Mouse (Mus musculus) adrenal gland, adult 8-10 months (tissue): Measurements from ENCODE around the gene Tnip1. TPM values are rescaled to one million over a fixed set of nuclear protein-coding genes. Genes with fewer than 3 reads are reported as not detected.
"Not testable (repeated sequence)": the region's sequence is repeated elsewhere in the genome, so short reads cannot be mapped to it uniquely, and the experiment has no call there.

Experiments
- DNase-seq: peaks from one replicate; pipeline ENCODE4 v3.0.0; 2022
- total RNA-seq, 4 experiments: library from RNA; stranded (reverse); gene quantifications; 2 replicates each; pipeline ENCODE4 v1.2.4; 2022

The Tnip1 gene
- total RNA-seq, 4 experiments from 2014 or later = 94.2 to 126 (median 103) TPM

- DNase-seq = no peak
Measured at GRCm38 (mm10) chr11:54972049-54972723, 9.5 kb upstream of the Tnip1 start.

- DNase-seq = no peak
Measured at GRCm38 (mm10) chr11:54971365-54972048, 8.8 kb upstream of the Tnip1 start.

GRCm38 (mm10) chr11:54965234-54965633, 2.5 kb upstream of the Tnip1 start:
- DNase-seq = no peak

- DNase-seq = no peak
Measured at GRCm38 (mm10) chr11:54961921-54962320, 796 bp downstream of the Tnip1 start.

GRCm38 (mm10) chr11:54961164-54961850, 1.4 kb downstream of the Tnip1 start:
- DNase-seq = no peak

GRCm38 (mm10) chr11:54960251-54960650, 2.5 kb downstream of the Tnip1 start:
- no peak for DNase-seq

- no peak for DNase-seq
Measured at GRCm38 (mm10) chr11:54958571-54959073, 4.1 kb downstream of the Tnip1 start.

GRCm38 (mm10) chr11:54957708-54958107, 5.0 kb downstream of the Tnip1 start:
- not testable (repeated sequence) for DNase-seq

- DNase-seq = no peak
Measured at GRCm38 (mm10) chr11:54956912-54957311, 5.8 kb downstream of the Tnip1 start.

- peak; percentile 97 for DNase-seq
Measured at GRCm38 (mm10) chr11:54955735-54956480, 6.8 kb downstream of the Tnip1 start.

GRCm38 (mm10) chr11:54955400-54955734, 7.3 kb downstream of the Tnip1 start:
- DNase-seq = not testable (repeated sequence)

GRCm38 (mm10) chr11:54954716-54955115, 8.0 kb downstream of the Tnip1 start:
- DNase-seq = no peak

- no peak for DNase-seq
Measured at GRCm38 (mm10) chr11:54953993-54954446, 8.7 kb downstream of the Tnip1 start.

GRCm38 (mm10) chr11:54952651-54953050, 10.1 kb downstream of the Tnip1 start:
- DNase-seq = no peak

GRCm38 (mm10) chr11:54950684-54951083, 12.0 kb downstream of the Tnip1 start:
- no peak for DNase-seq

GRCm38 (mm10) chr11:54949717-54950116, 13.0 kb downstream of the Tnip1 start:
- DNase-seq = no peak

- DNase-seq = no peak
Measured at GRCm38 (mm10) chr11:54944702-54945101, 18.0 kb downstream of the Tnip1 start.

- DNase-seq = peak; percentile 82
Measured at GRCm38 (mm10) chr11:54940056-54940455, 22.7 kb downstream of the Tnip1 start.

GRCm38 (mm10) chr11:54939501-54939900, 23.2 kb downstream of the Tnip1 start:
- no peak for DNase-seq

- no peak for DNase-seq
Measured at GRCm38 (mm10) chr11:54936771-54937140, 26.0 kb downstream of the Tnip1 start.

GRCm38 (mm10) chr11:54936035-54936770, 26.5 kb downstream of the Tnip1 start:
- peak; percentile 73 for DNase-seq

GRCm38 (mm10) chr11:54934198-54934597, 28.5 kb downstream of the Tnip1 start:
- peak; percentile 65 for DNase-seq
